Mouse (Mus musculus) embryonic facial prominence, embryonic 11.5 days (tissue): ENCODE data around the gene Necap1. TPM values are rescaled to one million over a fixed set of nuclear protein-coding genes. Genes with fewer than 3 reads are reported as not detected.

ENCODE experiments used
- ATAC-seq: fragments of 200-750 bp; cut with Nextera tagmentation; replicated peaks from 2 replicates; pipeline ENCODE4 v1.8.0; 2017; ENCODE audit warnings: low read depth; ENCODE audit not compliant: insufficient number of reproducible peaks, low FRiP score, low TSS enrichment
- DNase-seq: peaks from one replicate; pipeline ENCODE4 v3.0.0-alpha.2; 2015; ENCODE audit warnings: low spot score
- H3K27ac ChIP-seq: fragments of 300-500 bp; sonication (generic); replicated peaks from 2 replicates; pipeline ENCODE4 v1.5.1; 2014; ENCODE audit warnings: mild to moderate bottlenecking, low read depth, low read length, control low read depth
- H3K27me3 ChIP-seq: fragments of 300-500 bp; sonication (generic); 2 replicates; pipeline ENCODE4 v1.6.1; 2014; ENCODE audit warnings: mild to moderate bottlenecking, low read length, moderate library complexity, mixed read lengths; ENCODE audit not compliant: control insufficient read depth, insufficient read depth
- H3K36me3 ChIP-seq: fragments of 300-500 bp; sonication (generic); replicated peaks from 2 replicates; pipeline ENCODE4 v1.6.1; 2014; ENCODE audit warnings: low read depth, mild to moderate bottlenecking, low read length, moderate library complexity, mixed read lengths; ENCODE audit not compliant: control insufficient read depth, insufficient read depth
- H3K4me1 ChIP-seq: fragments of 300-500 bp; sonication (generic); 2 replicates; pipeline ENCODE4 v1.6.1; 2014; ENCODE audit warnings: low read length, mixed read lengths; ENCODE audit not compliant: control insufficient read depth, insufficient read depth
- H3K4me2 ChIP-seq: fragments of 300-500 bp; sonication (generic); 2 replicates; pipeline ENCODE4 v1.6.1; 2014; ENCODE audit warnings: low read depth, mild to moderate bottlenecking, control low read depth, low read length, moderate library complexity
- H3K4me3 ChIP-seq: fragments of 300-500 bp; sonication (generic); 2 replicates; pipeline ENCODE4 v1.5.1; 2014; ENCODE audit warnings: low read depth, low read length, control low read depth
- H3K9ac ChIP-seq: fragments of 300-500 bp; sonication (generic); replicated peaks from 2 replicates; pipeline ENCODE4 v1.6.1; 2014; ENCODE audit warnings: mild to moderate bottlenecking, control low read depth, low read length
- H3K9me3 ChIP-seq: fragments of 300-500 bp; sonication (generic); replicated peaks from 2 replicates; pipeline ENCODE4 v1.6.1; 2016; ENCODE audit warnings: mild to moderate bottlenecking, low read length, inconsistent platforms, mixed read lengths; ENCODE audit not compliant: control insufficient read depth
- WGBS: fragments of 180-500 bp; shearing (Covaris S2); extraction: QIAGEN DNeasy Blood & Tissue Kit; methylation state at CpG from one replicate; pipeline ENCODE4 v1.1.7; 2014; 5-methylcytosine and 5-hydroxymethylcytosine counted together
- polyA plus RNA-seq: library from polyadenylated mRNA; unstranded; fragments of >200 nt; fragmentation: Nextera tagmentation; extraction: Ambion mirVana; gene quantifications from 2 replicates; pipeline ENCODE4 v1.2.1, GENCODE M21; 2014

Necap1 gene
- 67.0 and 67.6 TPM in 2 replicates for polyA plus RNA-seq

DNA sequence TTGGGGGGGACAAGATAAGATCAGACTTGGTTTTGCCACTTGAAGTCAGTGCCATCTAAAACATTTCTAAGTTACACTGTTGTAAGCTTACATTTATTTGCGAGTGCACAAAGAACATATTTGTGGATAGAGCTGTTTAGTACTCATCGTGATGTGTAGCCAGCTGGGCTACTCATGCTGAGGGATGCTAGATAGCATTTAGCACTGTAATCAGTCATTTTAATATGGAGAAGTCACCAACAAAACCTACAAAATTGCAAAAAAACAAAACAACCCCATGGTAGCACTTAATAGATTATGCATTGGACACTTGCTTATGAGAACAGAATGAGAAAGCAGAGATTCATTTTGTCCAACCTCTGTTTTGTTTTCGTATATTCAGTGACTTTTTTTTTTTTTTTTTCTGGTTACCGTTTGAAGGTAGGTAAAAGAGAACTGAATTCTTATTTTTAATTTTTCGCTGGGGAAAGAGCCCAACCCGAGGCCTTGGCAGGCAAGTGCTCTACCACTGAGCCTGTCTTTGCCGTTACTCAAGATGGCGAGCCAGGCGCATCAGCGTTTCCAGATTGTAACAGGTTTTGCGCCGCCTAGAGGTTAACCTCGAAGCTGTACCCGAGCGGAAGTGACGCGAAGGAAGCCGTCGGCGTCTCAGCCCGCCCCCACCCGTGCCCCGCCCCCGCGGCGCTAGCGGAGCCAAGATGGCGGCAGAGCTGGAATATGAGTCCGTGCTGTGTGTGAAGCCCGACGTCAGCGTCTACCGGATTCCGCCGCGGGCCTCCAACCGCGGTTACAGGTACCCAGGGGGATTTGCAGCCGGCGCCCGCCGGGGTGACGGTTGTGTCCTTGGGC, at the start of gene Necap1:
Gene Necap1, plus strand, starts transcription at position 604 of the 849 bp plus-strand sequence.
- no peaks in the 10 kb centered on the region for H3K9me3 ChIP-seq
- H3K4me2 ChIP-seq: peak within 1 kb of the TSS; percentile 49
- 8% methylated on average over 42 of the region's 43 CpGs for WGBS

DNA sequence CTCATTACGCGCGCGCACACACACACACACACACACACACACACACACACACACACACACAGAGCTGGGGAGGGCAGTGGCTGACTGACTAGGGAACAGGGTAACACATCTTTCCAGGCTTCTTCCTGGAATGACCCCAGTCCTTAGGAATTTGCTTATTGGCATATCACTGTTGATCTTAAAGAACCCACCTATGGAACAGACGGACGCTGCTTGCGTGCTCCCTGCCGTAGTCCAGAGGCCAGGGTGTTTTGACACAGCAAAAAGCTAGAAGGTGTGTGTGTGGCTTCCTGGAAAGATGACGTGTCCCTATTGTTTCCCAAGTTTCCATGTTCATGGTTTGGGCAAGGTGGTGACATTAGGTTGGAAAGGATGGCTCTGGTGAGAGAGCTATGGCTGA, 49.1 kb upstream of the Necap1 start:
- ATAC-seq (no peak), DNase-seq (no peak)
- no peaks in the 10 kb centered on the region for H3K36me3 ChIP-seq
- no peaks in the 10 kb centered on the region for H3K9me3 ChIP-seq
- no peaks in the 10 kb centered on the region; the same call in 1 of the 2 replicates for H3K4me1 ChIP-seq
- no peak overlapping the region for H3K4me2 ChIP-seq
- H3K9ac ChIP-seq: no peak overlapping the region
- no peak overlapping the region for H3K27ac ChIP-seq
- H3K4me3 ChIP-seq: no peak overlapping the region
- H3K27me3 ChIP-seq: no peaks in the 10 kb centered on the region
- WGBS: 92% methylated on average over 9 of the region's 9 CpGs

More for the DNA sequence above, at the start of gene Necap1:
- Histone ChIP-seq H3K4me1 (no peaks in the 10 kb centered on the region), H3K4me3 (peak within 1 kb of the TSS; percentile 64), H3K36me3 (no peaks in the 10 kb centered on the region), H3K27me3 (no peaks in the 10 kb centered on the region), H3K9ac (peak within 1 kb of the TSS; percentile 72), H3K27ac (peak within 1 kb of the TSS; percentile 49; the same call in 1 of the 2 replicates)
- DNase-seq (peak; percentile 99), ATAC-seq (peak; percentile 92)

DNA sequence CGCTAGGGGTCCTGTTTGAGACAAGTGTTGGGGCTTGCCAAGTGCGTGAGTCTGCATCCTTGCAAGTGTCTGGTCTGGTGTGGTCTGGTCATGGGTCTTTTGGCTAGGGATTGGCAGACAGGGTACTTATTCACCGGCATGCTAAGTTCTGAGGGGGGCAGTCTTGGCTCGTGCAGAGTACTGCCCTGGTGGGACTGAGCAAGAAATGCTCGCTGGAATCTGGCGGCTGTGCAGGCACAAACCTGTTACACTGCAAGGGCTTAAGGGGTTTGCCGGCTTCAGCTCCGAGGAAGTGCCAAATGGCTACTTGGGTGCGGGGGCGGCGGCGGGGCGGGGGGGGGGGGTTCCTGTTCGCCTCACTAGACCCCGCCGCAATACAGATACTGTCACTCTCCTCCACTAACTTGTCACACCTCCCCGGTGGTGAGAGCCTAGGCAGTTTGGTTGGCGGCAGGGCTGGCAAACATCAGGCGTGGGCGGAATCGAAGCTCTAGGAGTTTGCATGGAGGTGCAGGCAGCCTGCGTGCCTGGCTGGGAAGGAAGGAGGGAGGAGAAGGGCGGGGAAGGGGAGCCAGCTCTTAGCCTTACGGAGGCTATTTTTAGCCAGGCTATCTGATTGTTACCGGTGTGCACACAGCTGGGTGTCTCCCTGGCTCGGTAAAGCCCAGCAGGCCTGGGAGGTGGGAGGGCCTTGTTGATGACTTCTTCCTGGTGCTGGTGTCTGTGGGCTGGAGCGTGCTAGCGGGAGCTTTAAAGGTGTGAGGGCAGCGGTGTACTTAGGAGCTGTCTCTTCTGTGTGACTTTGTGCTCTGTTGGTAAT, 48.1 kb upstream of the Necap1 start:
- no peak overlapping the region; the same call in 1 of the 2 replicates for H3K27ac ChIP-seq

DNA sequence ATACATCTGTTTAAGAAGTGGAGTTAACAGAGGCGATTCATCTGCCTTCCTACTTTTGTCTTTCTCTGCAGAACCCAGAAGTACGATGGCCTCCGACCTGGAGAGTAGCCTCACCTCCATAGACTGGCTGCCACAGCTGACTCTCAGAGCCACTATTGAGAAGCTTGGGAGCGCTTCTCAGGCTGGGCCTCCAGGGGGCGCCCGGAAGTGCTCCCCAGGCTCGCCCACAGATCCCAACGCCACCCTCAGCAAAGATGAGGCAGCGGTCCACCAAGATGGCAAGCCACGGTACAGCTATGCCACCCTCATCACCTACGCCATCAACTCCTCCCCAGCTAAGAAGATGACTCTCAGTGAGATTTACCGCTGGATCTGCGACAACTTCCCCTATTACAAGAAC, 46.2 kb upstream of the Necap1 start:
- no peak for ATAC-seq
- 42% methylated on average over 13 of the region's 13 CpGs for WGBS

More for the DNA sequence above, 48.1 kb upstream of the Necap1 start:
- peak; percentile 69 for DNase-seq
- ATAC-seq: peak; percentile 57
- no peaks in the 10 kb centered on the region for H3K4me1 ChIP-seq
- no peaks in the 10 kb centered on the region for H3K27me3 ChIP-seq
- H3K9me3 ChIP-seq: no peaks in the 10 kb centered on the region
- 4% methylated on average over 27 of the region's 29 CpGs for WGBS
- peak overlapping the region; percentile 72 for H3K4me2 ChIP-seq
- H3K36me3 ChIP-seq: no peaks in the 10 kb centered on the region
- H3K9ac ChIP-seq: peak overlapping the region; percentile 48
- H3K4me3 ChIP-seq: peak overlapping the region; percentile 32

DNA sequence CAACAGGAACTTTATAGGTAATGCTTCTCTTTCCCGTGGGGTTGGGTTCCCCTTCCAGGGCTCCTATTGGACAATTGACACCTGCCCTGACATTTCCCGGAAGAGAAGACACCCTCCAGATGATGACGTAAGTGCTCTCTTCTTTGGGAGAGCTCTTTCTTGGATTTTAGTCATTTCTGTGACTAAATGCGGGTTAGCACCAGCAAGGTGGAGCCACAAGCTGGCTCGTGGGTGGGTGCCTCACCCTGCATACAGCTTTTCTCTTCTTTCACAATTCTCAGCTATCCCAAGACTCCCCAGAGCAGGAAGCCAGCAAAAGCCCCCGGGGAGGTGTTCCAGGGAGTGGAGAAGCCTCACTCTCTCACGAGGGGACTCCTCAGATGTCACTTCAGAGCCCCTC, 41.4 kb upstream of the Necap1 start:
- Histone ChIP-seq H3K27ac (no peak overlapping the region), H3K9me3 (no peaks in the 10 kb centered on the region), H3K4me3 (no peak overlapping the region), H3K27me3 (no peaks in the 10 kb centered on the region), H3K9ac (no peak overlapping the region), H3K4me2 (no peak overlapping the region), H3K4me1 (no peaks in the 10 kb centered on the region), H3K36me3 (peaks cover 1% of the 10 kb centered on the region; the same call in 1 of the 2 replicates)
- DNase-seq (no peak), ATAC-seq (no peak)
- WGBS: 81% methylated on average over 7 of the region's 7 CpGs

More for the DNA sequence above, 46.2 kb upstream of the Necap1 start:
- Histone ChIP-seq H3K4me3 (no peak overlapping the region), H3K27me3 (no peaks in the 10 kb centered on the region), H3K36me3 (no peaks in the 10 kb centered on the region), H3K4me2 (no peak overlapping the region), H3K9me3 (no peaks in the 10 kb centered on the region), H3K4me1 (no peaks in the 10 kb centered on the region), H3K27ac (no peak overlapping the region), H3K9ac (no peak overlapping the region)
- peak; percentile 39 for DNase-seq

DNA sequence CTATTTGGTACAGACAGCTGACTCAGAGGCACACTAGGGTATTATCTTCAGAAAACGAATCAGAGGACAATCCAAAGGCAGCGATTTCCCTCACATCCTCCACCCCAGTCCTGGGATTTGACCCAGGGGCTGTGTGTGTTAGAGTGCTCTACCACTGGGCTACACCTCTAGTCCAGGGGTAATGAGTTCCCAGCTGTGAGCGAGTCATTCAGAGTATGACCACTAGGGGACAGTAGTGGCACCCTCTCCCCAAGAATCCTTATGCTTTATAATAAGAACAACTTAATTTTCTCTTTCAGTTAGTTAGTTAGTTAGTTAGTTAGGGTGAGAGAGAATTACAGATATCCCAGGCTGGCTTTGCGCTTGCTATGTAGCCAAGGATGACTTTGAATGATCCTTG, 39.9 kb upstream of the Necap1 start:
- H3K4me1 ChIP-seq: no peaks in the 10 kb centered on the region
- H3K27ac ChIP-seq: no peak overlapping the region
- 58% methylated on average over 4 of the region's 4 CpGs for WGBS
- peak; percentile 49 for DNase-seq
- H3K4me3 ChIP-seq: no peak overlapping the region
- no peak overlapping the region for H3K4me2 ChIP-seq
- no peak for ATAC-seq
- H3K9me3 ChIP-seq: no peaks in the 10 kb centered on the region
- H3K36me3 ChIP-seq: peaks cover 3% of the 10 kb centered on the region; the same call in 1 of the 2 replicates
- H3K9ac ChIP-seq: no peak overlapping the region
- no peaks in the 10 kb centered on the region for H3K27me3 ChIP-seq

DNA sequence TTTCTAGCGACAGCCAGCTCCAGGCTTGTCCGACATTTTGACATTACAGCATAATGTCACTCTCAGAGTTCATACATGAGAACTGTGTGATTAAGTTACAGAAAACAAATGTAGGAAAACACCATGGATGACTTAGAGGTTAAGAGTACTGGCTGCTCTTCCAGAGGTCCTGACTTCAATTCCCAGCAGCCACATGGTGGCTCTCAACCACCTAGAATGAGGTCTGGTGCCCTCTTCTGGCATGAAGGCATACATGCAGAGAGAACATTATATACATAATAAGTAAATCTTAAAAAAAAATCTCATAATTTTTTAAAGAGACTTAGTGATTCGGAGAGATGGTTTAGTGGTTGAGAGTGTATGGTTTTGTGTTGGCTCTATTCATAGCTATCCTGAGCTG, 37.3 kb upstream of the Necap1 start:
- Histone ChIP-seq H3K36me3 (peaks cover 3% of the 10 kb centered on the region), H3K27ac (no peak overlapping the region)
- 94% methylated on average over 3 of the region's 3 CpGs for WGBS

More for the DNA sequence above, 37.3 kb upstream of the Necap1 start:
- H3K9me3 ChIP-seq: no peaks in the 10 kb centered on the region
- H3K4me2 ChIP-seq: no peak overlapping the region
- H3K27me3 ChIP-seq: no peaks in the 10 kb centered on the region
- H3K4me1 ChIP-seq: no peaks in the 10 kb centered on the region
- ATAC-seq (no peak), DNase-seq (no peak)
- H3K9ac ChIP-seq: no peak overlapping the region
- H3K4me3 ChIP-seq: no peak overlapping the region
